Mouse (Mus musculus) frontal cortex, adult 2 months (tissue): ENCODE data around the gene Ddrgk1. TPM values are rescaled to one million over a fixed set of nuclear protein-coding genes. Genes with fewer than 3 reads are reported as not detected.
A peak's percentile ranks its signal among the peaks of the same experiment; 100 is the strongest.

Experiments used
- DNase-seq, 2 experiments: peaks; one replicate each; pipeline ENCODE4 v3.0.0; 2022; ENCODE audit warnings: low spot score in 1 of 2; ENCODE audit errors: extremely low spot score in 1 of 2
- polyA plus RNA-seq: library from polyadenylated mRNA; depleted of rRNA; stranded (reverse); fragments of >200 nt; gene quantifications from 2 replicates; pipeline ENCODE4 v1.2.3, GENCODE M21; 2012; rRNA removed

Ddrgk1 gene
- polyA plus RNA-seq = 97.5 and 108 TPM in 2 replicates

DNA sequence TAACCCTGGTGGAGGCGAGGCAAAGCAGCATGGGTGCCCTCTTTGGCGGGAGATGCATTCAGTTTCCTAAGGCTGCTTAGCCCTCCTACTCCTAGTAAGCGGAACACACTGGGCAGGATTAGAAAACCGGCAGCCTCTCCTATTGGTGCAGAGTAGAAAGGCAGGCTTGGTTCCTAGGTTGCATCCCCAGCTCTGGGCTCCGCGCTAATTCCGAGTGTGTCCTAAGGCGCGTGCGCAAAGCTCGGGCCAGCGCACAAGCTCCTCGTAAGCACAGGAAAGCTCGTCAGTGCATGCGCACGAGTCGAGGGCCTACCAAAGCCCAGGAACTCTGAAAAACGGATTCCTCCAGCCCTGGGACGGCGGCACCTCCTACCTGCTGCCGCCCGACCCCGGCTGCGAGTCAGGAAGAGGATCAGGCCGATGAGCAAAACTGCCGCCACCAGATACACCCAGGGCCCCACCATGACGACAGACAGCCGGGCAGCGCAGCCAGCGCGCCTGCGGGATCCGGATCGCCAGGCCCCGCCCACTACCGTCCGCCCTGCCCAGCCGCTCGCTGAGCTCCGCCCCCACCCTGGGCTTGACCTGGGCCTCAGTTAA lies at the start of gene Ddrgk1:
Gene Ddrgk1 (minus strand): TSS at position 558 of the 600 bp plus-strand sequence.
- DNase-seq = peak; percentile 94 to 95

DNA sequence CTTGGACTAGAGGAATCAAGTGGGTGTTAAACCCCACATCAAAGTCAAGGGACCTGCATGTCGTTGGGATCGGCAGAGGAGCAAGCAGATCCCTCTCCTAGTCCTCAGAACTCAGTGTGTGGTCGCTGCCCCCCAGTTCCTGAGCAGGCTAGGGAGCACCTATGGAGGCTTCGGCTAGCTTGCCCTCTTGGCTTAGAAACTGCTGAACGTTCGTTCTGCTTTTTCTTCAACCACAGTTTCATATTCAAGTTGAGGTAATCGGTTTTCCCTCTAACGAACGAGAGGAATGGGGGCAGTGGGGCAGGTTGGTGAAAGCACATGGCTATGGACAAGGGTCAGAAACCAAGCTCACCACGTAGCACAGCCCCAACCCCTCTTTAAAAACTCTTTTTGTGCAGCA lies 42.6 kb upstream of the Ddrgk1 start:
- DNase-seq = no peak

DNA sequence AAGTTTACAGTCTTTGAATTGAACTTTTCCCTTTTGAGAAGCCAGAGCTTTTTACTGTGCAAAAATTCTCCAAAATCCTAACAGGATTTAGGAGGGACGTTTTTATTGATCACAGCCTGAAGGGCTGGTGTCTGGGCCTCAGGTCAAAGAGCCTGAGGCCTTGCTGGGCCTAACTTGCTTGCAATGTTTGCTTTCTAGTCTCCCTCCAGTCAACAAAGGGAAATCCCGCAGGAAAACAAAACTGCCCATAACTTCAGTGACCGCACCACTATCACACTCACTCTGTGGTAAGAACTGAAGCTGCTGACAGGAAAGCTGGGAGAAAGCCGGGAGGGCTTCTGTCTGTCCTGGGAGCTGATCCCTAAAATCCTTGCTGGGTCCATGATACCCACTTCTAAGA lies 42.1 kb upstream of the Ddrgk1 start:
- DNase-seq = no peak

DNA sequence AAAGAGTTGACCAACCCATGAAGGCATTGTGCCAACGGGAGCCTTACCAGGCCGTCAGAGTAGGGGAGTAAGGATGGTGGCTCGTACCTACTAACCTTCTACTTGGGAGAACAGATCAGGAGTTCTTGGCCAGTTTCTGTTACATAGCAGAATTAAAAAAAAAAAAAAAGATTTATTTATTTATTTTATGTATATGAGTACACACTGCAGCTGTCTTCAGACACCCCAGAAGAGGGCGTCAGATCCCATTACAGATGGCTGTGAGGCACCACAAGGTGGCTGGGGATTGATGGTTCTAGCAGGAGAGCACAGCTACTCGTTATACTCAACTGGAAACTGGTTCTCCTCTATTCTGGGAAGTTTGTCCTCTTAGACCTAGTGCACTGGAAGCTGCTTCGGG lies 40.7 kb upstream of the Ddrgk1 start:
- DNase-seq = no peak

DNA sequence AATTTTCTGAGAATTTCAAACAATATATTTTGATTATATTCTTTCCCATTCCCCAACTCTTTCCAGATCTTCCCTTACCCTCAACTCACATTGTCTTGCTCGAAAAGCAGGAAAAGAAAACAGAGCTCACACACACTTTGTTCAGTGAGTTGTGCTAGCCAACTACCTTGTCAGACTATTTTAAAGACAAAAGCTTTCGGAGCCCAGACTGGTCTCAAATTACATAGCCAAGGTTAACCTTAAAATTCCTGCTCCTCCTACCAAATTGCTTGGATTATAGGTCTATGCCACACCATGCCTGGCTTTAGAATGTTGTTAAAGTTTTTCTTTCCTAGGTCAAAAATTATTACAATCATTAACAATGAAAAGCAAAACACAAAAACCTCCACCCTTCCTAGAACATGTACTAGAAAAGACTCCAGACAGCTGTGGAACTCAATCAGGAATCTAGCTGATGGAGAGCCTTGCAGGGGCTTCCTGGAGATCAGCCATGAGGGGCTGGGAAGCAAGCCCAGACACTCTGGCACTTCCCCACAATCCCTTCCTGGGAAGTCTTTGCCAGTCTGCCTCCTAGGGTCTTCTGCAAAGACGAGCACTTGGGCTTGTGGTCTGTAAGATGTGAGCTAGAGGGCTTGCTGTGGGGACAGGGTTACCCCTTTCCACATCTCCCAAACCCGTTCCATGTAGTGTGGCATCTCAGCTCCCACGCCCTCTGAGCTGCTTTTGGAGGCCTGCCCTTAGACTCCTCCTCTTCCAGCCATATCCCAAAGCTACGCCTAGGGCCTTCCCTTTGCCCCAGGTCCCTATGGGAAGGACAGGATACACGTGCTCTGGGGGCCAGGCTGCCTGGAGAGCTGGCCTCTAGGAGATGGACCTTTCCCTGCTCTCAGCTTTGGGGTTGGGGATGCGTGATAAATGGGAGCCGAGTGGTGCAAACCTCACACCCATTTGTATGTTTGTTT lies 39.9 kb upstream of the Ddrgk1 start:
- DNase-seq = no peak

DNA sequence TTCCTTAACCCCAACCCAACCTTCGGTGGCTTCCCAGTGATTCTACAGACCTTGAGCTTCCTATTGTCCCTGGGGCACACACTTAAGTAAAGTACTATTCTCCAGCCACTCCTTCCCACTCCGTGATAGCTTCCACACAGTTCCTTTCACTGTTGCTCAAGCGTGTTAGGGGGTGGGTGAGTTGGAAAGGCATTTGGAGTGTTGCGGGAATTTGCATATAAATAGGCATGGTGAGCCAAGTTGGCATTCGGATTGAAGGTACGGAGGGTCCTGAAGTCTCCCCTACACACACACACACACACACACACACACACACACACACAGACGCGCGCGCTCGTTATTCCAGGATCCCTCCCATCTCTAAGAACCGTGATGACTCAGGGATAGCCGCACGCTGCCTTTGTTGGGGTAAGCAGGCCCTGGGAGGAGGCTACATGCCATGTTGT lies 33.4 kb upstream of the Ddrgk1 start:
- peak in 1 of 2 experiments; percentile 41 for DNase-seq

DNA sequence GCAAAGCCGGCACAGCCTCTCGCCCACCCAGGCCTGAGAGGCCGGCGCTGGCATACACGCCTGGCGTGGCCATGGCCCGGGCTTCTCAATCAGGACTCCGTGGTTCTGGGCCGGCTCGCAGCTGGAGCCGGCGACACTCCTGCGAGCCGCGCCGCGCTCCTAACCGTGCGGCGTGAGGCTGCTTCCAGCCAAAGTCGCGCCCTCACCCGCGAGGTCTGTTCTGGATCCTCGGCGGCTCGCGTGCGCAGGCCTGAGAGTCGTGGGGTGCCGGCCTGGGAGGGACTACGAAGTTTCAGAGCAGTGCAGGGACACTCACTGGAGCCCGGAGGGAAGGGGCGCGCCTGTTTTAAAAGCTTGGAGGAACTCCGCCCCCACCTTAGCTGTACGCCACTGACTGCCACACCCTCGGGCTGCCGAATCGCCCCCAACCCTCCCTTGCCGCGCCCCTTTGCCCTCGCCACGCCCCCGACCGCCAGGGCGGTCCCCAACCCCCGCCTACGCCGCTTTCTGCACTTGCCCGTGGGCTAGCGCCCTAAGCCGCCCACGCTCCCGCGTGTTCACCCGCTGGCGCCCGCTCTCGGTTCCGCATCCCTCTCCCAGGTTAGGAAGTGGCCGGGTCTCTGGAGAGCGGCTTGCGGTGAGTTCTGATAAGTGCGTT lies 32.8 kb upstream of the Ddrgk1 start, which contains the start of gene Slc4a11:
Gene Slc4a11 (minus strand): TSS at position 367 of the 658 bp plus-strand sequence.
- peak in 1 of 2 experiments; percentile 37 for DNase-seq

DNA sequence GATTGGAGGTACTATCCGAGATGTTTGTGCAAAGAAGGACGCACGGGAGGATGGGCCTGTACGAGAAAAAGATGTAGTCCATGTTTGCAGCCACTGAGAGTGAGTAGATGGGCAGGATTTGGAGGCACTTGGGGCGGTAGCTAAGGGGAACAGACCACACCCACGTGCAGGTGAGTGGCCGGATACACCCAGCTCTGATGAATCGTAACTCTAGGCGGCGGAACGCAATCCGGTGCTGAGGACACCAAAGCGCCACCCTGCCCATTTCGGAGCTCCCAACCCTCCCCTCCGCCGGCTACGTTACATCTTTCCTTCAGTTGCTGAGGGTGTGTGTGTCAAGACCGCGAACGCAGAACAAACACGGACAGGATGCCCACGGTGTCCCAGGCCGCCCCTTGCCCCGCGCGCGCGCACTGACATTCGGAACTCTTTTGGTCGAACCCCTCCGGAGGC lies 32.3 kb upstream of the Ddrgk1 start:
- DNase-seq = no peak

DNA sequence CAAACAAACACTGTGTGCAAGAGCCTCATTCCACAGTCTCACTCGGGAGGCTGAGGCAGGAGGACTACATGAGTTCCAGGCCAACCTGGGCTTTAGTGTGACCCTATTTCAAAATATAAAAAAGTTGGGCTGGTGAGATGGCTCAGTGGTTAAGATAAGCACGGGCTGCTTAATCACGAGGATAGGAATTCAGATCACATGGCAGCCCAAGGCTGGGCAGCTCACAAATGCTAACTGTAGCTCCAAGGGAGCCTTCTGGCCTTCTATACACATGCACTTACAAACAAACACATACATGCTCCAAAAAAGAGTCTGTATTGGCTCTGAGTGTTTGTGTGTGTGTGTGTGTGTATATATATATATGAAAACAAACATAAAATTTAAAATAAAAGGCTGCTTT lies 29.1 kb upstream of the Ddrgk1 start:
- no peak for DNase-seq

DNA sequence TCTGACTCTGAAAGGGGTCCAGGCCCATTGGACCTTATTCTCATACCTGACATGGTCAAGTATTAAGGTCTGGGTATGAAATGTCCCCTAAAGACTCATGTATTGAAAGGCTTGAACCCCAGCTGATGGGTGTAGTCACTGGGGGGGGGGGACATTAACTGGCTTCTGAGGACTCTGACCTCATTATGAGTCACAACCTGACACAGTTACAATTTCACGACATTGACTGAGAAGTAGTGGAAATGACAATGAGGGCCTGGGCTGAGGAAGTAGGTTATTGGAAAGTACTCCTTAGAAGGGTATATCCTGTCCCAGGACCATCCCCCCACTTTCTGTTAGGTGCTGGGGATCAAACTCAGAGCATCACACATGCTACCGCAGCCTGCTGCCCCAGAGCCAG lies 24.6 kb upstream of the Ddrgk1 start:
- no peak for DNase-seq

DNA sequence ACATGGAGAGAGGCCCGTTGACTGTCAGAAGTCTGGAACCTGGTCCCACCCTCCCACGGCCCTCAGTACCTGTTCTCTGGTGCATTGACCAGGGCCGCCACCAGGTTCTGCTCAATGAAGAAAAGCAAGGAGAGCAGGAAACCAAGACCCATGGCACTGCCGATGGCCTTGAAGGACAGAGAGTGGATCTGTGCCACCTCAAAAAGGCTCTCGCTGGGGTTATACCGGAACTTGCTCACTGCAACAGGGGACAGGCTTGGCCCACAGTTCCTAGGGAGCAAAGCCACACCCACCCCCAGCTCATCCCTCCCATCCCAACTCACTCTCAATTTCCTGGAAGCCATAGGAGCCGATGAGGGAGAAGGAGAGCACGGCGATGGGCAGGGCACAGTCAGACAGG lies 21.0 kb upstream of the Ddrgk1 start:
- DNase-seq = no peak

DNA sequence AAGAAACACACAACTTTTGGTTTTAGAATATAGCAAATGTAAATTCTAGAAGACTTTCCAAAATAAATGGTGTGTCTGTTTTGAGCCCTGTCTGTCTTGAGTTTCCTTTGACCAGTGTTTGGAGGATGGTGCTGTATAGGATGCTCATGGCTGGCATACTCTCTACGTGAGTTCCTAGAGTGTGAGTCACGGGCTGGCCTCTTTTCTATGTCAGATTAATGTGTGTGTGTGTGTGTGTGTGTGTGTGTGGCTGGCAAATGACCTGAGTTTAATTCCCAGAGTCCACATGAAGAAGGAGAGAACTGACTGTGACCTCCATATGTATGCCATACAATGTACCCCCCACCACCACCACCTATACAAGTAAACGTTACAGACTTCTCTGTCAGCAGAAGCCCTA lies 17.1 kb upstream of the Ddrgk1 start:
- no peak for DNase-seq

DNA sequence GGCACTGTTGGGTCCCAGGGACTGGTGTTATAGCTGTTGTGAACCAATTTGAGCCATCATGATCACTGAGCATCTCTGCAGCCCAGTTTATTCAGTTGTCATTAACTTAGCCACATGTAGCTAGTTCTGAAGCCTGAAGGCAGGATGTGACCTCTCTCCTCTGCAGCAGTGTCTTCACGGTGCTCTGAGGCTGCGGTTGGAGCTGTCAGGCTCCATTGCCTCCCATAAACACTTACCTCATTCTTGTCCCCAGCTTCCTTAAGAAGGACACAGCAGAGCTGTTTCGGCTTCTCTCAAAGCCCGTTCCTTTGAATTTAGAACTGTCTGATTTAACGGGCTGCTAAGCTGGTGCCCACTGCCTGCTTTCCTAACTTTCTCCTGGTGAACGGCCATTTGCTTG lies 15.4 kb upstream of the Ddrgk1 start:
- no peak for DNase-seq

DNA sequence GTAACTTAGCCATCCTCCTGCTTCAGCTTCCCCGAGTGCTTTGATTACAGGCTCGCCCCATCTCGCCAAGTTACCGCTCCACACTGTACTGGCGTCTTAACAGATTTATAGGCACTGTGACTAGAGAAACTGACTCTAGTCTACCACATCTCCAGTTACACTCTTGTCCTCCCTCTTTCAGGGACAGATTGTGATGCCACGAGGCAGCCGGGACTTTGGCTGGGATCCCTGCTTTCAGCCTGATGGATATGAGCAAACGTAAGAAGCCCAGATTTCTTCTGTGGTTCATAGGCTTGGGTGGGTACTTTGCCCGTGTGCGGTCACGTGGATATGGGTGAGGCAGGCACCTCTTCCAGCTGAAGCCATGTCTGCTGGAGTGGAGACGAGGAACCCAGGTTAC lies 14.7 kb upstream of the Ddrgk1 start:
- DNase-seq = no peak

DNA sequence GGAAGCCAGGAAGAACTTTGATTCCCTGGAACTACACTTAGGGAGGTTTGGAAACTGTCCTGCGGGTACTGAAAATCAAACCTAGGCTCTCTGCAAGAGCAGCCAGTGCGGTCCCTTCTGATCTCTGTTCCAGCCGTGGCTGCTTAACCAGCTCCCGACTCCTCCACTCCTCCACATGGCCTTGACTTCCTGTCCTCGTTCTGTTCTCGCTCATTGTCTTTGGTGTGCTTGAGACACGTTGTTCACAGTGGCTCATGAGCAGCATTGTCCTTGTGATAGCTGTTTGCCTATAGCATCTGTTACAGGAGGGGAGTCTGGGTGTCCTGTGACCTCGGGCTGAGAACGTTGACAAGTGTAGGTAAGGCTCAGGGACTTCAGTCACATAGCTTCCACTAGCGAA lies 12.8 kb upstream of the Ddrgk1 start:
- DNase-seq = no peak

DNA sequence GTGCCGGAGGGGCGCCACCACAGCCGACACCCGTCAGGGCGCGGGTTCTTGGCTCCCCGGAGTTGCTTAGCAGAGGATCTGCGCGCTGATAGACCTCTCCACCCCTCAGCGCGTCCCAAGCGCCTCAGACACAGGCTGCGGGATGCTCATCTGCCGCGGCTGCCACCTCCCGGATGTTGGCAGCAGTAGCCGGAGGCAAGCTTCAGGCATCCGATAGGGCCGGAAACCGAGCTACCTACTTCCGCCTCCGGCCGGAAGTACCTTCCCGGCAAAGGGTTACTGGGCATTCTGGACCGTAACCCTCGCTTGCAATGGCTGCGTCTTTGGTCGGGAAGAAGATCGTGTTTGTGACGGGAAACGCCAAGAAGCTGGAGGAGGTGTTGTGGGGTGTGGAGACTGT lies 3.1 kb upstream of the Ddrgk1 start, which contains the start of gene Itpa:
Gene Itpa (plus strand): TSS at position 52 of the 400 bp plus-strand sequence.
- peak; percentile 81 to 89 for DNase-seq

DNA sequence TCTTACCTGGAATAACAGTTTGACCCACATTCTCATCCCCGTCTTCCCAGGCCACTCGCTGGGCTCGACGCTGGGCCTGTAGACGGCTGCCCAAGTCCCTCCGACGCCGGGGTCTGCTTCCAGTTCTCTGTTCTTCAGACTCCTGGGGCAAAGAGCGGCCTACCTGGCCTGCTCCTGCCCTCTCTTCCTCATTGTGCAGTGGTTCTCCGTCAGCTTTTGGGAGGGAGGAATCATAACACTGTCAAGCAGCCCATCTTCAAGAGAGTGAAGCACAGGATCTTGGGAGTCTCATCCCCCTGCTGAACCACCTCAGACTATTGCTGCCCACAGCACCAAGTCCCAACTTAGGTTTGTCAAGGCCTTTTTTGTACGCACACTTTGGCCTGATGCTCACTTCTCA lies 1.1 kb downstream of the Ddrgk1 start:
- DNase-seq = no peak

DNA sequence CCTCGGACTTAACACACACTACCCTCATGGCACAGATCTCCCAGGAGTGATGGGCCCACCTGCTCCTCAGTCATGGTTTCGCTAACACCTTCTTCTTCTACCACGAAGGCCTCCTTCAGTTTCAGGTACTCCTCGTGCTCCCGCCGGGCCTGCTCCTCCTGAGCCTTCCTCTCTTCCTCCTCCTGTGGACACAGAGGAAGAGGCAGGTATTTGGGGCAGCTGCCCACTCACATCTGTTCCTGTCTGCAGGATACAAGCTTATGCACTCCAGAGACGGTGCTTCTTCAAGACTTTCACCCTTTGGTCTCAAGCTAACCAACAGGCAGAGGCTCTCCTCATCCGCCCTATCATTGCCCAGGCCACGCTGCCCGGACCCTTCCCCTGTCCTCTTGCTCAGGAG lies 5.9 kb downstream of the Ddrgk1 start:
- no peak for DNase-seq

DNA sequence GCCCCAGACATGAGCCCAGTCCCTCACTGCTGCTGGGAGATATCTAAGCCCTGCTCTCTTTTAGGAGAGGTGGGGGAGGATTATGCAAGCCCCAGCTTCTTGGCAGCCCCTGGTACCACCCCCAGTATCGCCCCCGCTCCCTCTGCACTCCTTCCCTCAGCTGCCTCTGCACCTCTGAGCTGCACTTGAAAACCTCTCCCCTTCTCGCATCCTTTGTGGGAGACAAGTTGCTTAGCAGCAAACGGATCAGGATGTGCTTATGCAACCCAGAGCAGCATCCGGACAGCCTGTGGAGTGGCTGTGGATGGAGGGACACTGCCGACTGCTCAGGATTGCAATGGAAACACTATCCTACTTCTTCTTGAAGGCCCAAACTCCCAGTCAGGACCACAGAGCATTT lies 6.9 kb downstream of the Ddrgk1 start:
- peak; percentile 85 to 92 for DNase-seq

DNA sequence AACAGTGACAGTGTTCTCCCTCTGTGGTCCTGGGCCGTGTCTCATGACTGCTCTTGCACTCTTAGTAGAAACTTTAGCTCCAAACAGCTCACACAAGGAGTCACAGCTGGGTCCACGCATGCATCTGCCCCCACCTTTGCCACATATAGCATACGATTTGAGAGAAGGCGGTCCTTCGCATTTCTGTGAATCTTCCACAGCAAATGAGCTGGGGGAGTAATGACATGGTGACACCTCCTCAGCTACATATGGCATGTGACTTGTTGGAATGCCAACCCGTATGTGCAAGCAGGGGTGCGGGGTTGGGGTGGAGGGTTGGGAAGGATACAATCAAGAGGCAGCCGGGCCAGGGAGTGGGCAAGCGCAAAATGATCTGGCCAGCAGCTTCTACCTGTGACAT lies 7.9 kb downstream of the Ddrgk1 start:
- peak; percentile 84 to 87 for DNase-seq
